Mouse (Mus musculus) liver, embryonic 12.5 days (tissue): ENCODE results near the gene Ptprq. TPM values are rescaled to one million over a fixed set of nuclear protein-coding genes. Genes with fewer than 3 reads are reported as not detected.

ENCODE experiments used
- ATAC-seq: fragments of 200-750 bp; cut with Nextera tagmentation; 2 replicates; pipeline ENCODE4 v1.8.0; 2017; ENCODE audit warnings: moderate number of reproducible peaks, mild to moderate bottlenecking, moderate library complexity
- H3K27ac ChIP-seq: fragments of 300-500 bp; sonication (generic); 2 replicates; pipeline ENCODE4 v1.5.1; 2016; ENCODE audit warnings: mild to moderate bottlenecking
- H3K27me3 ChIP-seq: fragments of 300-500 bp; sonication (generic); replicated peaks from 2 replicates; pipeline ENCODE4 v1.6.1; 2016; ENCODE audit warnings: mild to moderate bottlenecking, moderate library complexity
- H3K36me3 ChIP-seq: fragments of 300-500 bp; sonication (generic); 2 replicates; pipeline ENCODE4 v1.6.1; 2016; ENCODE audit warnings: mild to moderate bottlenecking, moderate library complexity
- H3K4me1 ChIP-seq: fragments of 300-500 bp; sonication (generic); 2 replicates; pipeline ENCODE4 v1.6.1; 2016
- H3K4me2 ChIP-seq: fragments of 300-500 bp; sonication (generic); 2 replicates; pipeline ENCODE4 v1.6.1; 2016; ENCODE audit warnings: mild to moderate bottlenecking, moderate library complexity
- H3K4me3 ChIP-seq: fragments of 300-500 bp; sonication (generic); 2 replicates; pipeline ENCODE4 v1.5.1; 2016; ENCODE audit warnings: mild to moderate bottlenecking, moderate library complexity
- H3K9ac ChIP-seq: fragments of 300-500 bp; sonication (generic); 2 replicates; pipeline ENCODE4 v1.6.1; 2016; ENCODE audit warnings: mild to moderate bottlenecking, moderate library complexity
- H3K9me3 ChIP-seq: fragments of 300-500 bp; sonication (generic); replicated peaks from 2 replicates; pipeline ENCODE4 v1.6.1; 2016; ENCODE audit warnings: mild to moderate bottlenecking, moderate library complexity
- WGBS: fragments of 180-500 bp; shearing (Covaris S2); methylation state at CpG from one replicate; pipeline ENCODE4 v1.1.7; 2016; ENCODE audit not compliant: insufficient replicate concordance; 5-methylcytosine and 5-hydroxymethylcytosine counted together
- polyA plus RNA-seq: library from polyadenylated mRNA; unstranded; fragments of >200 nt; fragmentation: Nextera tagmentation; extraction: Ambion mirVana; gene quantifications from 2 replicates; pipeline ENCODE4 v1.2.1, GENCODE M21; 2016

The Ptprq gene
- polyA plus RNA-seq, 1 experiment from 2014 or later = 0.02 TPM

DNA sequence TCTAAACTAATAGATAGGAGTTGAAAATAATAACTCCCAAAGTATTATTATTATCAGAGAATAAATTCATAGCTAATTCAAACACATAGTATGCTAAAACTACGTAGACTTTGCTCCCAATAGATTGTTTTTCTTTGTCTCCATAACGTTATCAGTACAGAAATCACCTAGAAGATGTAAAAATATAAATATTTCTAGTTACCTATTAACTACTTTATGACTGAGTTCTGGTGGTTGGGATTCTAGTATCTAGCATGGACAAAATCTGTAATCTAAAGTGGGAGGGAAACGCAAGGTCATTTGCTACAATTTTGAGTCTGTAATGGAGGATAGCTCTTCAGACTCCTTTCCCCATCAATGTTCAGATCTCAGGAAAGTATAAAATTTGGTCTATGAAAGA is 18.9 kb downstream of the Ptprq start:
- Histone ChIP-seq H3K4me2 (no peak overlapping the region), H3K9ac (no peak overlapping the region), H3K9me3 (no peaks in the 10 kb centered on the region), H3K4me1 (no peaks in the 10 kb centered on the region), H3K27ac (no peak overlapping the region), H3K36me3 (no peaks in the 10 kb centered on the region), H3K27me3 (no peaks in the 10 kb centered on the region), H3K4me3 (no peak overlapping the region)
- 69% methylated on average over 3 of the region's 3 CpGs for WGBS
- ATAC-seq = no peak

DNA sequence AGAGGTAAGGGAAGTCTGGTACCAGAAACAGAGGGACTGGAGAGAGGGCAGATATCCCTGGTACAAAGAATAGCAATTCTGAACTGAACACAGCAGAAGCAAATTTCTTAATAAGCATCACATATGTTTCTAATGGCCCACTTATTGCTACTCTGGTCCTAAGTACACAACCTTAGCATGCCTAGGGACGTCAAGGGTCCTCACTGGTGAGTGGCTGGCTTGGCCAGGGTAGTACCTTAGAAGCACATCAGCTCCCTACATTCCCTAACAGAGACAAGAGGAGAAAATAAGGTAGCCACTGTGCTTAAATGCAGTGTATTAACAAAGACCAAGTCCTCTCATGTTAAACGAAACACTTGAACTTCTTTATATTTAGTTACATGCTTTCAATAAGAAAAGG is 21.1 kb downstream of the Ptprq start:
- Histone ChIP-seq H3K4me2 (no peak overlapping the region), H3K9me3 (no peaks in the 10 kb centered on the region), H3K27me3 (no peaks in the 10 kb centered on the region), H3K4me1 (no peaks in the 10 kb centered on the region), H3K36me3 (no peaks in the 10 kb centered on the region), H3K27ac (no peak overlapping the region), H3K9ac (no peak overlapping the region), H3K4me3 (no peak overlapping the region)
- no peak for ATAC-seq
- 61% methylated on average over 2 of the region's 2 CpGs for WGBS

DNA sequence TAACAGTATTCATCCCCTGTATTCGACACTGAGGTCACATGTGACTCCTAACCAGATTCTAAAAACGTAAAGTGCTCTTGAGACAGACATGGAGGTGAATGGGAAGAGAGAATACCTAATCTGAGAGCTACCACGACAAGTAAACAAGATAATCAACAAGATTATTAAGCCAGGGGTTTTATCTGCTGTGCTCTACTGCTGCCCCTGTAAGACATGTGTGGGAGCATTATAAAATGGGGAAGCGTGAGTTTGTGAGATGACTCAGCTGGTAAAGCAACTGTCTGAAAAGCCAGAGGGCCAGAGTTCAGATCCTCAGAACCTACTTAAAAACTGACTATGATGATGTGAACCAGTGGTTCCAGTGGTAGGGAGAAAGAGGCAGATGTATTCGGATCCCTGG is 22.7 kb downstream of the Ptprq start:
- H3K9me3 ChIP-seq = no peaks in the 10 kb centered on the region
- ATAC-seq = no peak
- H3K4me2 ChIP-seq = no peak overlapping the region
- no peaks in the 10 kb centered on the region for H3K4me1 ChIP-seq
- H3K27me3 ChIP-seq = no peaks in the 10 kb centered on the region
- WGBS = 46% methylated on average over 5 of the region's 5 CpGs
- no peak overlapping the region for H3K9ac ChIP-seq
- H3K27ac ChIP-seq = no peak overlapping the region
- H3K36me3 ChIP-seq = no peaks in the 10 kb centered on the region
- no peak overlapping the region for H3K4me3 ChIP-seq

DNA sequence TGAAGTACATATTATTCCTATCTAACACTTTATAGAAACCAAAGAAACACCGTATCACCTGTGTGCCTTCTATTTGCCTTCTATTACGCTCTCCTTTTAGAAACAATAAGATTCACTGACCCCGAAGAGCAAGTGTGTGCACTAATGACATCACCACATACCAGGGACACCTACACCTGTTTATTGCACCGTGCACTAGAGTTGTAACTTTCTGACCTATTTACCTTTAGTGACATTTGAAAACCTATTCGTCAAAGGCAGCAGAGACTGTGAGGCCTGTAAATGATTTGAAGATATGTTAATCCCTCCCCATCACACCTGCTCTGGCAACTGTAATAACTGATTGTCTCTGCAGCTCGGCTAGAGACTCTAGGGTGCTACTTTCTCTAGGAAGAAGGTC is 32.5 kb downstream of the Ptprq start:
- H3K4me1 ChIP-seq = no peaks in the 10 kb centered on the region
- H3K4me2 ChIP-seq = no peak overlapping the region
- no peak for ATAC-seq
- no peak overlapping the region for H3K9ac ChIP-seq
- H3K27ac ChIP-seq = no peak overlapping the region
- WGBS = 64% methylated on average over 6 of the region's 6 CpGs
- no peaks in the 10 kb centered on the region for H3K9me3 ChIP-seq
- H3K27me3 ChIP-seq = no peaks in the 10 kb centered on the region
- H3K36me3 ChIP-seq = no peaks in the 10 kb centered on the region
- no peak overlapping the region for H3K4me3 ChIP-seq

DNA sequence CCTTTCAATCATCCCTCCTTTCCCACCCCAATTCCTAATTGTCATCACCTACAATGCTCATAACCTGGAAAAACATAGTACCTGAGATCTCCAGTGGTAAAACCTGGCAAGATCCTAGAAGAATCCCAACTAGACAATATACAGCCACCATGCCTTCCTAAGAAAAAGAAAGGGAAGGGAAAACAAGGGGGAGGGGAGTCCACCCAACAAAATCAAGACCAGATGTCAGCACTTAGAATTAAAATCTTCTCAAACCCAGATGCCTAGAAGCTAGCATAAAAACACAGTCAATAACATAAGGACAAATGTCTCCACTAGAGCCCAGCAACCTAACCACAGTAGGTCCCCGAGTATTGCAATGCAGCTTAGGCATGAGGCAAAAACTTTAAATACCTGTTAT is 43.9 kb downstream of the Ptprq start:
- H3K27ac ChIP-seq = no peak overlapping the region
- no peaks in the 10 kb centered on the region for H3K36me3 ChIP-seq
- H3K27me3 ChIP-seq = no peaks in the 10 kb centered on the region
- H3K4me2 ChIP-seq = no peak overlapping the region
- H3K4me1 ChIP-seq = no peaks in the 10 kb centered on the region
- no peak overlapping the region for H3K9ac ChIP-seq
- H3K4me3 ChIP-seq = no peak overlapping the region
- WGBS = 33% methylated on average over 1 of the region's 1 CpGs
- H3K9me3 ChIP-seq = no peaks in the 10 kb centered on the region
- ATAC-seq = no peak

DNA sequence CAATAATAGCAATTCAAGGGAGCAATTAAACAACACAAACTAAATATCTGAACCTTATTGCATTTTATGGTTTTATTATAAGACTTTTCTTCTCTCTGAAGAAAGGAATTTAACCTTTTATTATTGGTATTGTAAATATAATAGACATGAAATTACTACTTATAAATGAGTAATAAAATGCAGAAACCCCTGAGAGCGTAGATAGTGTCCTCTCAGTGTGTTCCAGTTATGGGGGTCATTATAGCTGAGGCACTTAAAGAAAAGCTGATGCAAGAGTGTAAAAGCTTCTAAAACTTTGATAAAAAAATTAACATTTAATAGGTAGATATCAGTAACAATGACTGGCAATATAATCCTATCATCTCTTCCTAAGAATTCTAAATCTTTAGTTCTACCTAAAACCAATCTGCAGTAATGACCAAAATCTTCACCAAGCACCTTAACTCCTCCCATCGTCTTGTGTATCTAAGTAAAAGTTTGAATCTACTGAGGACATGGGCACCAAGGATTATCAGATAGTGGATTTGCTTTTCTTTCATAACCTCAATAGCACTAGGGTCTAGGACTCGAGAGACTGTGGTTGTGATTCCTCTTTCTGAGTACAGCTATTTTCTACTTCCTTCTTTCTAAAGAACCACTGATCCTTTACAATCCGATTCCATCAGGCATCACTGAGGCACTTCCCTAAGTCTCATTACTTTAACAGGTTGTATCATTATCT is 51.3 kb downstream of the Ptprq start:
- H3K27ac ChIP-seq = no peak overlapping the region
- no peak overlapping the region for H3K9ac ChIP-seq
- H3K27me3 ChIP-seq = no peaks in the 10 kb centered on the region
- H3K9me3 ChIP-seq = no peaks in the 10 kb centered on the region
- H3K4me2 ChIP-seq = no peak overlapping the region
- 51% methylated on average over 4 of the region's 4 CpGs for WGBS
- no peak overlapping the region for H3K4me3 ChIP-seq
- H3K4me1 ChIP-seq = no peaks in the 10 kb centered on the region
- no peak for ATAC-seq
- no peaks in the 10 kb centered on the region for H3K36me3 ChIP-seq

DNA sequence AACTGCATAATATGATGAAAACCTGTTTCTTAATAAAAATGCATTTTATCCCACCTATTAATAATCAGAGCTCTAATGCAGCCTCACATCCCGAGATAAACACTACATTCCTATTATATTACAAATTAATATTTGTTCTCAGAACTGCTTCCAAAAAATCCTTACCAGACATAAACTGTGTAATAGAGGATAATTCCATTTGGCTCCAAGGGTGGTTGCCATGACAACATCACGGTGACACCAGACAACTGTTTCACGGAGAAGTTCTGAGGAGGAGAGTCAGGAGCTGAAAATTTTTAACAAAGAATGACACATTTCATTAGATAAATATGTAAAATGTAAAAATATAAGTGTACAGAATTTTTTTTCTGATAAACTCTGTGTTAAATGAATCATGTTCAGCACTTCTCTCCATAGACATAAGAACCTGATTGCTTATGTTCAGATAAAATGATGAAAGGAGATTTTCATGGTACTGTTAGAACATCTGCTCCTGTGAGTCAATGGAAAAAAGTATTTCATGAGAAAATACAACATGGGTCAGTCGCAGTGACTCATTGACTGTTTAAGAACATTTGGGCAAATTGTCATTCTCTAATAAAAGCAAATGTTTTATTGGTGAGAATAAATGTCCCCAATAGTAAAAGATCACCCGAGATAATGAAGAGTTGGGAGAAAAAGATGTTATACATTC is 57.3 kb downstream of the Ptprq start:
- no peak for ATAC-seq
- 60% methylated on average over 5 of the region's 5 CpGs for WGBS

DNA sequence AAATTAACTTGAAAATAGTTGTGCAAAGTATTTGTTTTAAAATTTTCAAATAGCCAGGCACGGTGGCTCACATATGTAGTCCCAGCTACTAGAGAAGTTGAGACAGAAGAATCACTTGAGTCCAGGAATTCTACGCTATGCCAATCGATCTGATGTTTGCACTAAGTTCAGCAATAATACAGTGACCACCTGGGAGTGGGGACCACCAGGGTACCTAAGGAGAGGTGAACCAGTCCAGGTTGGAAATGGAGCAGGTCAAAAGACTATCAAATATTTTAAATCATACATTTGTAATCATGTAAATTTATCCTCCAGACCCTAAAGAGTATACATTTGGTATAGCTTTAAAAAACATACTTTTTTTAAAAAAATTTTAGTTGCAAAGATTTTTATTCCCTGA is 57.9 kb downstream of the Ptprq start:
- no peak for ATAC-seq
- H3K27ac ChIP-seq = no peak overlapping the region
- H3K9ac ChIP-seq = no peak overlapping the region
- H3K9me3 ChIP-seq = no peaks in the 10 kb centered on the region
- no peak overlapping the region for H3K4me2 ChIP-seq
- no peaks in the 10 kb centered on the region for H3K27me3 ChIP-seq
- WGBS = 73% methylated on average over 3 of the region's 3 CpGs
- H3K4me3 ChIP-seq = no peak overlapping the region
- no peaks in the 10 kb centered on the region for H3K4me1 ChIP-seq
- no peaks in the 10 kb centered on the region for H3K36me3 ChIP-seq

More for the DNA sequence above, 57.3 kb downstream of the Ptprq start:
- Histone ChIP-seq H3K9ac (no peak overlapping the region), H3K27me3 (no peaks in the 10 kb centered on the region), H3K36me3 (no peaks in the 10 kb centered on the region), H3K4me2 (no peak overlapping the region), H3K27ac (no peak overlapping the region), H3K4me3 (no peak overlapping the region), H3K9me3 (no peaks in the 10 kb centered on the region), H3K4me1 (no peaks in the 10 kb centered on the region)

DNA sequence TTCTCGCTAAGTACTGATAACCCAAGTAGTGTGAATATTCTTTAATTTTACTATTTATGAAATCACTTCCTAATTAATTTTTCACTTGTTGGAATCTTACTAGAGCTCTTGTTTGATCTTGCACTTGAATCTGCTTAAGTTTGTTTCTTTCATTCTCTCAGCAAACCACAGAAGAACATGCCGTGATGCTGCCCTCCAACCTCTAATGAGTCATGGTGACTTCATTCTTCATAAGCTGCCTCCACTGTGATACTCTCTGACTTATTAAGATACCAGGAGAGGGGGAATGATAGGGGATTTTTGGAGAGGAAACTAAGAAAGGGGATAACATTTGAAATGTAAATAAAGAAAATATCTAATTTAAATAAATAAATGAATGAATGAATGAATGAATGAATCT is 60.7 kb downstream of the Ptprq start:
- Histone ChIP-seq H3K27me3 (no peaks in the 10 kb centered on the region), H3K27ac (no peak overlapping the region), H3K4me1 (no peaks in the 10 kb centered on the region), H3K4me2 (no peak overlapping the region), H3K9me3 (no peaks in the 10 kb centered on the region), H3K36me3 (no peaks in the 10 kb centered on the region), H3K9ac (no peak overlapping the region), H3K4me3 (no peak overlapping the region)
- ATAC-seq = no peak
- 69% methylated on average over 2 of the region's 2 CpGs for WGBS

DNA sequence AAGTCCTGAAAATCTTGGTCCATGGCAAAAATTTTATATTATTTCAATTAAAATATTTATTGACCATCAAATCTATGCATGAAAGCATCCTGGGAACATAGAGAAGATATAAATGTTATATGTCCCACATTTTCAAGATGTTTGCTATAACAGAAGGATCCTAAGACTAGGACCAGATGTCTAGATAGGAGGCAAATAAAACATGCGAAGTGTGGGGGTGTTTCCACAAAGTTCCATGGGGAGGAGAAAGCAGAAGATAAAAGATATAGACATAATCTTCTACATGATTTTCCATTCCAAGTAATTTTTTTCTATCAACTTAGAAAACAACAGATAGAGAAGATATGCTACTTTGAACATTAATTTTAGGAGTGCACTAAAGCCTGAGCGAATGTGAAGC is 70.2 kb downstream of the Ptprq start:
- Histone ChIP-seq H3K36me3 (no peaks in the 10 kb centered on the region), H3K27me3 (no peaks in the 10 kb centered on the region), H3K4me3 (no peak overlapping the region), H3K9ac (no peak overlapping the region), H3K4me2 (no peak overlapping the region), H3K27ac (no peak overlapping the region), H3K4me1 (no peaks in the 10 kb centered on the region), H3K9me3 (no peaks in the 10 kb centered on the region)
- 65% methylated on average over 2 of the region's 2 CpGs for WGBS
- ATAC-seq = no peak

DNA sequence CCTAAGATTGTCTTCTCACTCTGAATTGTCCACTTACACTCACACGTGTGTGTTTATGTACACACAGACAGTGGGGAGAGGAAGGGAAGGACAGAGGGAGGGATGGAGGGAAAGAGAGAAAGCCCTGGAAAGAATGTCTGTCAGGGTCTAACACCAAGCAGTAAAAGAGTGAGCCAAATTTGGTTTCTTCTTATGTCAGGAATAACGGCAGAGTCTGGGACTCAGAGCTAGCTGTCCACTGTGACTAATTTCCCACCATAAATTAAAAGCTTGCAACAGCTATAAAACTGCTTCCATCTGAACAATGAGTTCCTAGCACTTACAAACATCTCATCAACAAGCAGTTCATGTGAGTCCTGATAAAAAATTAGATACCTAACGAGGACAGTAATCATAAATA is 91.7 kb downstream of the Ptprq start:
- Histone ChIP-seq H3K27me3 (no peaks in the 10 kb centered on the region), H3K4me2 (no peak overlapping the region), H3K4me3 (no peak overlapping the region), H3K4me1 (no peaks in the 10 kb centered on the region), H3K27ac (no peak overlapping the region), H3K36me3 (no peaks in the 10 kb centered on the region), H3K9me3 (no peaks in the 10 kb centered on the region), H3K9ac (no peak overlapping the region)
- WGBS = 59% methylated on average over 3 of the region's 3 CpGs
- no peak for ATAC-seq

DNA sequence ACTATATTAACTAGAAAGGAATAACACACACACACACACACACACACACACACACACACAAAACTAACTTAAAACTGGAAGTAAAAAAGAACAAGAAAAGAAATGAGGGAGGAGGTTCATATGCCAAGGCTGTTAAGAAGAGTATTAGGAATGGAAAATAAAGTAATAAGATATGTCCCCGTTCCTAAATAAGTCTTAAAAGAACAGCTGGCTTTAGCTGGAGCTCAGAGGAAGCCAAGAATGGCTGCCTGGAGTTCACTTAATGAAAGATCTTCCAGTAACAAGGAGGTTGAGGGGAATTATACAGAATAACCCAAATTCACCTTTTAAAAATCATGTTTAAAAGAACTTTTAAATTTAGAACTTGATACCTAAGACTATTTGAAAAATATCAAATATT is 93.2 kb downstream of the Ptprq start:
- Histone ChIP-seq H3K27me3 (no peaks in the 10 kb centered on the region), H3K9me3 (no peaks in the 10 kb centered on the region), H3K27ac (no peak overlapping the region), H3K4me1 (no peaks in the 10 kb centered on the region), H3K36me3 (no peaks in the 10 kb centered on the region), H3K9ac (no peak overlapping the region), H3K4me3 (no peak overlapping the region), H3K4me2 (no peak overlapping the region)
- ATAC-seq = no peak
- 54% methylated on average over 1 of the region's 1 CpGs for WGBS

DNA sequence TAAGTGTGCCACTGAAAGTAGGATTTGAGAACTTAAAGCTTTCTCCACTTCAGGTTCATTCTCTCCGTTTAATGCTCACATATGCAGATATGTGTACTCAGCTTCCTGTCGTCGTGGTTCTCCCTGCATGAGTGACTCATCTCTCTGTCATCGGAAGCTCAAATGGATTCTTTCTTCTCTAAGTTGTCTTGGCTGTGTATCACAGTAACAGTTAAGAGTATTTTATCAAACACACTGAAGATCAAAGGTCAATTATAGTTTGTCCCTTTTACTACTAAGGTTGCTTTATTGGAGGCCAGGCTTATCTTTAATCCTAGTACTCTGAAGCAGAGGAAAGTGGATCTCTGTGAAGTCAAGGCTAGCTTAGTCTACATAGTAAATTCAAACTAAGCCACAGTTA is 95.6 kb downstream of the Ptprq start:
- H3K4me3 ChIP-seq = no peak overlapping the region
- WGBS = 67% methylated on average over 4 of the region's 4 CpGs
- no peaks in the 10 kb centered on the region for H3K36me3 ChIP-seq
- no peaks in the 10 kb centered on the region for H3K27me3 ChIP-seq
- ATAC-seq = no peak
- H3K9me3 ChIP-seq = no peaks in the 10 kb centered on the region
- no peaks in the 10 kb centered on the region for H3K4me1 ChIP-seq
- H3K27ac ChIP-seq = no peak overlapping the region
- no peak overlapping the region for H3K9ac ChIP-seq
- H3K4me2 ChIP-seq = no peak overlapping the region
